Mouse (Mus musculus): ENCODE data around the gene Cdh23.

GRCm38 (mm10) chr10:60313606-60314005, 382.7 kb downstream of the Cdh23 start:
- TF ChIP-seq EP300 (IDR thresholded peaks at IDR 0.05; ENCODE audit: low read depth): no peak
- TF ChIP-seq CTCF (IDR thresholded peaks at IDR 0.05; ENCODE audit: low read depth): no peak

Measured in heart, postnatal 0 days (tissue).